8 mouse cellular contexts compared by ENCODE assay signal in genomic region chr4:24544677-24545151, GRCm38 (mm10). TPM values are rescaled to one million over a fixed set of nuclear protein-coding genes. Genes with fewer than 3 reads are reported as not detected.
DNase-seq lines count a peak whose midpoint lies in the region; ATAC-seq and TF ChIP-seq lines count a peak whose summit lies in the region.

No protein-coding gene starts in this region.

- DNase-seq in liver, embryonic 14.5 days (ENCODE audit: low read depth in 3 of 3, low spot score in 3 of 3): no peak
- DNase-seq in cerebellum, adult 8-10 months: peak; percentile 36
- DNase-seq in frontal cortex, postnatal 25 days (ENCODE audit: low spot score in 2 of 2): peak; percentile 46 to 63
- DNase-seq in layer of hippocampus, adult 18-20 months (ENCODE audit: low spot score in 2 of 2): peak; percentile 54 to 88
- DNase-seq in telencephalon, adult 2 months (ENCODE audit: low read depth, low spot score): peak; percentile 68
- DNase-seq in yolk sac, embryonic 10.5 days (ENCODE audit: low spot score): no peak

- no peak overlapping the region for H3K27ac ChIP-seq in liver, embryonic 14.5 days
- no peak overlapping the region for H3K27ac ChIP-seq in liver, embryonic 12.5 days
- peak overlapping the region; percentile 68 for H3K27ac ChIP-seq in midbrain, embryonic 13.5 days

- WGBS in liver, embryonic 14.5 days (ENCODE audit: insufficient replicate concordance): 84% methylated on average over 5 of the region's 5 CpGs
- WGBS in liver, embryonic 12.5 days (ENCODE audit: insufficient replicate concordance): 83% methylated on average over 5 of the region's 5 CpGs
- WGBS in midbrain, embryonic 13.5 days: 11% methylated on average over 5 of the region's 5 CpGs

- no peaks in the 10 kb centered on the region for H3K27me3 ChIP-seq in liver, embryonic 14.5 days (ENCODE audit: control insufficient read depth, insufficient read depth, low read length)
- H3K27me3 ChIP-seq in liver, embryonic 12.5 days (replicated peaks): no peaks in the 10 kb centered on the region
- no peaks in the 10 kb centered on the region for H3K27me3 ChIP-seq in midbrain, embryonic 13.5 days

- no peaks in the 10 kb centered on the region for H3K4me1 ChIP-seq in liver, embryonic 14.5 days (replicated peaks; ENCODE audit: control insufficient read depth in 2 of 2, insufficient read depth in 2 of 2, low read length in 1 of 2)
- H3K4me1 ChIP-seq in liver, embryonic 12.5 days: no peaks in the 10 kb centered on the region
- H3K4me1 ChIP-seq in midbrain, embryonic 13.5 days (replicated peaks): peaks cover 20% of the 10 kb centered on the region

- no peak overlapping the region for H3K4me2 ChIP-seq in liver, embryonic 14.5 days (ENCODE audit: low read depth)
- H3K4me2 ChIP-seq in liver, embryonic 12.5 days: no peak overlapping the region
- peak overlapping the region; percentile 17; the same call in 1 of the 2 replicates for H3K4me2 ChIP-seq in midbrain, embryonic 13.5 days (replicated peaks)

- no peak for TF ChIP-seq EP300 in liver, embryonic 14.5 days (IDR thresholded peaks at IDR 0.05; ENCODE audit: low read depth)

- no peak overlapping the region for H3K9ac ChIP-seq in liver, embryonic 14.5 days (replicated peaks)
- no peak overlapping the region for H3K9ac ChIP-seq in liver, embryonic 12.5 days
- no peak overlapping the region for H3K9ac ChIP-seq in midbrain, embryonic 13.5 days (replicated peaks)

- H3K36me3 ChIP-seq in liver, embryonic 14.5 days (replicated peaks; ENCODE audit: control insufficient read depth, insufficient read depth, low read depth): no peaks in the 10 kb centered on the region; the same call in 1 of the 2 replicates
- H3K36me3 ChIP-seq in liver, embryonic 12.5 days: peaks cover 18% of the 10 kb centered on the region; the same call in 1 of the 2 replicates
- no peaks in the 10 kb centered on the region for H3K36me3 ChIP-seq in midbrain, embryonic 13.5 days

- ATAC-seq in liver, embryonic 14.5 days (ENCODE audit: insufficient read depth): no peak
- no peak for ATAC-seq in liver, embryonic 12.5 days
- ATAC-seq in midbrain, embryonic 13.5 days: peak; percentile 99

- no peak overlapping the region for H3K4me3 ChIP-seq in liver, embryonic 14.5 days (ENCODE audit: insufficient read depth in 1 of 2, low read depth in 2 of 2, low read length in 2 of 2)
- no peak overlapping the region for H3K4me3 ChIP-seq in liver, embryonic 12.5 days
- no peak overlapping the region for H3K4me3 ChIP-seq in midbrain, embryonic 13.5 days (replicated peaks)

- peak; percentile 36 for TF ChIP-seq CTCF in liver, embryonic 14.5 days (IDR thresholded peaks at IDR 0.05; ENCODE audit: low read depth)

- no peaks in the 10 kb centered on the region for H3K9me3 ChIP-seq in liver, embryonic 14.5 days (ENCODE audit: control insufficient read depth, low read length)
- no peaks in the 10 kb centered on the region for H3K9me3 ChIP-seq in liver, embryonic 12.5 days (replicated peaks)
- no peaks in the 10 kb centered on the region for H3K9me3 ChIP-seq in midbrain, embryonic 13.5 days

RNA-seq across cellular contexts. Expression of gene Mms22l, which starts 48.5 kb away (rescaled TPM):
- polyA plus RNA-seq in liver, embryonic 14.5 days (2012; rRNA removed): 15.1 and 17.0 TPM in 2 replicates
- 20.1 and 23.1 TPM in 2 replicates for polyA plus RNA-seq in liver, embryonic 14.5 days (2014; fragmentation: Nextera tagmentation; extraction: Ambion mirVana)
- 36.2 and 37.0 TPM in 2 replicates for polyA plus RNA-seq in liver, embryonic 12.5 days (2016; fragmentation: Nextera tagmentation; extraction: Ambion mirVana)
- total RNA-seq in layer of hippocampus, adult 18-20 months (2021): 1 to 10 TPM in 1 of 2 experiments, under 1 TPM in 1; 0.51 to 1.1 TPM
- 14.7 and 15.3 TPM in 2 replicates for polyA plus RNA-seq in midbrain, embryonic 13.5 days (2015; fragmentation: Nextera tagmentation; extraction: Ambion mirVana)

Comparison
In these comparisons a context has a peak if more than half of its experiments do, and no peak if none do; other contexts are left out.
1. DNase-seq: peak in cerebellum, adult 8-10 months (single experiment), frontal cortex, postnatal 25 days (2 of 2), layer of hippocampus, adult 18-20 months (2 of 2) and telencephalon, adult 2 months (single experiment); none in liver, embryonic 14.5 days (0 of 3) and yolk sac, embryonic 10.5 days (single experiment).